Comparison of ENCODE assay signal across 26 mouse cellular contexts in the genomic region with DNA sequence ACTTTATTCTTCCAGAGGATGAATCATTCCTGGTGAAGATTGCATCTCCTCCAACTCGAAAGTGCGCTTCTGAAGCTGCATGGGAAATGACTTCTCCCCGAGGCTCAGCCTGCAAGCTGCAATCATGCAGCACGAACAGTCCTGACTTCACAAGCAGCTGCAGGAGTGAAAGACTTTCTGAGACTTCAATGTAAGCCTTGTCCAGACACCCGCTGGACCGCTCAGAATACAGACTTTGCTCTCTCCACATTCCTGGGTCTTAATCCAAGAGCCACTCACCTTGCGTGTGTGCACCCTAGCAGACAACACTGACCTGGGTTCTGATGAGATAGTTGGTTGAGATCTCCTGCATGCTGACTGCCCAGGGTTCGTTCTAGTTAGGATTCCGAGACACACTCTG. TPM values are rescaled to one million over a fixed set of nuclear protein-coding genes. Genes with fewer than 3 reads are reported as not detected.
DNase-seq lines count a peak whose midpoint lies in the region; ATAC-seq and TF ChIP-seq lines count a peak whose summit lies in the region.
"Had no signal": no experiment of that assay in that cellular context is flagged by ENCODE, and none has a peak within 500 bp of the region (broad histone marks: within the 10 kb centered on the region; RNA-seq: fewer than 3 reads in every experiment).

No protein-coding gene starts in this region.

- no peak for ATAC-seq in midbrain, embryonic 12.5 days (ENCODE audit: low FRiP score, low read depth)
- no peak for ATAC-seq in midbrain, embryonic 15.5 days (replicated peaks)
- no peak for ATAC-seq in hindbrain, postnatal 0 days
- ATAC-seq: CD4-positive, CD25-positive, alpha-beta regulatory T cell, adult 4 months; forebrain, postnatal 0 days; inflammation-experienced regulatory T-cells, adult 6 months; liver, embryonic 12.5 days; Patski had no signal

- H3K27ac ChIP-seq in midbrain, embryonic 12.5 days (replicated peaks): peak overlapping the region; percentile 54
- H3K27ac ChIP-seq in midbrain, embryonic 15.5 days: no peak overlapping the region
- peak overlapping the region; percentile 73 for H3K27ac ChIP-seq in hindbrain, postnatal 0 days
- H3K27ac ChIP-seq: limb, embryonic 12.5 days; liver, embryonic 12.5 days had no signal

- peak; percentile 55 for DNase-seq in embryo, embryonic 10.5 days (ENCODE audit: low spot score)
- DNase-seq in embryo, embryonic 9.5 days (ENCODE audit: extremely low spot score): no peak
- peak; percentile 46 for DNase-seq in hindbrain, postnatal 0 days (ENCODE audit: low spot score)
- DNase-seq in layer of hippocampus, adult 18-20 months (ENCODE audit: low spot score in 2 of 2): no peak
- no peak for DNase-seq in adrenal gland, adult 2 months
- no peak for DNase-seq in lung, postnatal 10 days
- DNase-seq: adrenal gland, postnatal 10 days; gastrocnemius, postnatal 36 days; heart, postnatal 14 days; kidney, adult 9 months; kidney, postnatal 25 days; lung, adult 2 months; lung, postnatal 4 days; right cerebral cortex, postnatal 14 days; spleen, adult 18-20 months; thymus, postnatal 36 days had no signal

- H3K9me3 ChIP-seq in midbrain, embryonic 12.5 days: no peaks in the 10 kb centered on the region
- H3K9me3 ChIP-seq in midbrain, embryonic 15.5 days: no peaks in the 10 kb centered on the region
- no peaks in the 10 kb centered on the region for H3K9me3 ChIP-seq in hindbrain, postnatal 0 days (ENCODE audit: low read length)
- H3K9me3 ChIP-seq: heart, embryonic 12.5 days; limb, embryonic 12.5 days; liver, embryonic 12.5 days had no signal

- no peaks in the 10 kb centered on the region for H3K36me3 ChIP-seq in midbrain, embryonic 12.5 days
- no peaks in the 10 kb centered on the region for H3K36me3 ChIP-seq in midbrain, embryonic 15.5 days (replicated peaks)
- H3K36me3 ChIP-seq in hindbrain, postnatal 0 days (ENCODE audit: insufficient read depth, low read length): no peaks in the 10 kb centered on the region
- H3K36me3 ChIP-seq: heart, embryonic 12.5 days; limb, embryonic 12.5 days; liver, embryonic 12.5 days had no signal

- no peak for TF ChIP-seq CTCF in hindbrain, postnatal 0 days (IDR thresholded peaks at IDR 0.05; ENCODE audit: low read depth)

- WGBS in midbrain, embryonic 12.5 days: 12% methylated on average over 9 of the region's 9 CpGs
- WGBS in midbrain, embryonic 15.5 days: 13% methylated on average over 9 of the region's 9 CpGs
- 25% methylated on average over 9 of the region's 9 CpGs for WGBS in hindbrain, postnatal 0 days

- H3K4me3 ChIP-seq in midbrain, embryonic 12.5 days: no peak overlapping the region
- no peak overlapping the region for H3K4me3 ChIP-seq in midbrain, embryonic 15.5 days
- no peak overlapping the region for H3K4me3 ChIP-seq in hindbrain, postnatal 0 days (ENCODE audit: low read length)
- H3K4me3 ChIP-seq: heart, embryonic 12.5 days; limb, embryonic 12.5 days; liver, embryonic 12.5 days had no signal

- 0 out of 2 replicates have a peak overlapping the region, but pooled peaks have one; percentile 11 for H3K9ac ChIP-seq in midbrain, embryonic 12.5 days (replicated peaks)
- H3K9ac ChIP-seq in midbrain, embryonic 15.5 days: no peak overlapping the region
- H3K9ac ChIP-seq in hindbrain, postnatal 0 days (replicated peaks; ENCODE audit: low read length): no peak overlapping the region
- H3K9ac ChIP-seq: forebrain, postnatal 0 days; heart, embryonic 12.5 days; limb, embryonic 12.5 days; liver, embryonic 12.5 days had no signal

- H3K4me2 ChIP-seq in midbrain, embryonic 12.5 days (replicated peaks): peak overlapping the region; percentile 34
- H3K4me2 ChIP-seq in midbrain, embryonic 15.5 days: no peak overlapping the region
- H3K4me2 ChIP-seq in hindbrain, postnatal 0 days (ENCODE audit: low read depth, low read length): peak overlapping the region; percentile 6
- H3K4me2 ChIP-seq: heart, embryonic 12.5 days; limb, embryonic 12.5 days; liver, embryonic 12.5 days had no signal

- H3K27me3 ChIP-seq in midbrain, embryonic 12.5 days: peaks cover 71% of the 10 kb centered on the region
- H3K27me3 ChIP-seq in midbrain, embryonic 15.5 days (replicated peaks): peaks cover 64% of the 10 kb centered on the region
- peaks cover 13% of the 10 kb centered on the region for H3K27me3 ChIP-seq in hindbrain, postnatal 0 days (ENCODE audit: insufficient read depth, low read length)

- peaks cover 61% of the 10 kb centered on the region for H3K4me1 ChIP-seq in midbrain, embryonic 12.5 days
- peaks cover 11% of the 10 kb centered on the region for H3K4me1 ChIP-seq in midbrain, embryonic 15.5 days
- no peaks in the 10 kb centered on the region for H3K4me1 ChIP-seq in hindbrain, postnatal 0 days (ENCODE audit: insufficient read depth, low read length)
- H3K4me1 ChIP-seq: heart, embryonic 12.5 days; liver, embryonic 12.5 days had no signal

RNA-seq across cellular contexts. Expression of gene Pax3, which starts 26.2 kb away (rescaled TPM):
- 53.6 and 61.9 TPM in 2 replicates for polyA plus RNA-seq in midbrain, embryonic 12.5 days (2016; fragmentation: Nextera tagmentation; extraction: Ambion mirVana)
- 11.4 and 14.4 TPM in 2 replicates for polyA plus RNA-seq in midbrain, embryonic 15.5 days (2015; fragmentation: Nextera tagmentation; extraction: Ambion mirVana)
- 8.0 and 11.9 TPM in 2 replicates for total RNA-seq in hindbrain, postnatal 0 days (2014; rRNA removed)
- polyA plus RNA-seq in hindbrain, postnatal 0 days (2015; fragmentation: Nextera tagmentation; extraction: Ambion mirVana): 14.0 and 14.5 TPM in 2 replicates
- not detected for total RNA-seq in layer of hippocampus, adult 18-20 months (2021)
- total RNA-seq in adrenal gland, adult 2 months (2021): not detected
- not detected in 2 replicates for polyA plus RNA-seq in adrenal gland, adult 2 months (2012; rRNA removed)
- total RNA-seq: gastrocnemius, postnatal 36 days; left cerebral cortex, adult 8-10 months had no signal
- polyA plus RNA-seq: CD4-positive, CD25-positive, alpha-beta regulatory T cell, adult 4 months; inflammation-experienced regulatory T-cells, adult 6 months; lung, adult 2 months had no signal

Comparison
In these comparisons a context has a peak if more than half of its experiments do, and no peak if none do; other contexts are left out.
1. DNase-seq: peak in embryo, embryonic 10.5 days (single experiment) and hindbrain, postnatal 0 days (single experiment); none in embryo, embryonic 9.5 days (single experiment), layer of hippocampus, adult 18-20 months (0 of 2), adrenal gland, adult 2 months (single experiment) and lung, postnatal 10 days (single experiment).
2. RNA of gene Pax3, which starts 26.2 kb away (polyA plus RNA-seq): 53.6 to 61.9 TPM in midbrain, embryonic 12.5 days, 14.0 to 14.5 TPM in hindbrain, postnatal 0 days and 11.4 to 14.4 TPM in midbrain, embryonic 15.5 days; not detected in adrenal gland, adult 2 months; every median in the first group is over 10 times any median in the second.